Mouse (Mus musculus) midbrain, embryonic 11.5 days (tissue): Measurements from ENCODE around the gene Hpca. TPM values are rescaled to one million over a fixed set of nuclear protein-coding genes. Genes with fewer than 3 reads are reported as not detected.

Experiments used
- ATAC-seq: fragments of 200-750 bp; cut with Nextera tagmentation; 2 replicates; pipeline ENCODE4 v1.8.0; 2017; ENCODE audit warnings: moderate TSS enrichment, moderate library complexity; ENCODE audit not compliant: low FRiP score
- DNase-seq: peaks from one replicate; pipeline ENCODE4 v3.0.0; 2015; ENCODE audit warnings: low spot score; ENCODE audit errors: missing footprints
- H3K27ac ChIP-seq: fragments of 300-500 bp; sonication (generic); 2 replicates; pipeline ENCODE4 v1.5.1; 2014; ENCODE audit warnings: low read depth, low read length
- H3K27me3 ChIP-seq: fragments of 300-500 bp; sonication (generic); 2 replicates; pipeline ENCODE4 v1.6.1; 2014; ENCODE audit warnings: mild to moderate bottlenecking, low read length, moderate library complexity, mixed read lengths; ENCODE audit not compliant: control insufficient read depth, insufficient read depth
- H3K36me3 ChIP-seq: fragments of 300-500 bp; sonication (generic); 2 replicates; pipeline ENCODE4 v1.6.1; 2014; ENCODE audit warnings: mild to moderate bottlenecking, low read length, moderate library complexity, mixed read lengths; ENCODE audit not compliant: control insufficient read depth, insufficient read depth
- H3K4me1 ChIP-seq: fragments of 300-500 bp; sonication (generic); 2 replicates; pipeline ENCODE4 v1.6.1; 2014; ENCODE audit warnings: low read length; ENCODE audit not compliant: control insufficient read depth, insufficient read depth
- H3K4me2 ChIP-seq: fragments of 300-500 bp; sonication (generic); 2 replicates; pipeline ENCODE4 v1.6.1; 2014; ENCODE audit warnings: mild to moderate bottlenecking, moderate library complexity
- H3K4me3 ChIP-seq: fragments of 300-500 bp; sonication (generic); 2 replicates; pipeline ENCODE4 v1.5.1; 2014; ENCODE audit warnings: low read depth, low read length
- H3K9ac ChIP-seq: fragments of 300-500 bp; sonication (generic); 2 replicates; pipeline ENCODE4 v1.6.1; 2014; ENCODE audit warnings: low read length
- H3K9me3 ChIP-seq: fragments of 300-500 bp; sonication (generic); 2 replicates; pipeline ENCODE4 v1.6.1; 2016; ENCODE audit warnings: low read length; ENCODE audit not compliant: control insufficient read depth
- WGBS: fragments of 180-500 bp; shearing (Covaris S2); extraction: QIAGEN DNeasy Blood & Tissue Kit; methylation state at CpG from one replicate; pipeline ENCODE4 v1.1.7; 2014; 5-methylcytosine and 5-hydroxymethylcytosine counted together
- polyA plus RNA-seq: library from polyadenylated mRNA; unstranded; fragments of >200 nt; fragmentation: Nextera tagmentation; extraction: Ambion mirVana; gene quantifications from 2 replicates; pipeline ENCODE4 v1.2.1, GENCODE M21; 2014

Gene Hpca
- polyA plus RNA-seq, 1 experiment from 2014 or later = 2.0 TPM

GRCm38 (mm10) chr4:129137392-129138321, 15.8 kb upstream of the Hpca start:
- DNase-seq (peak; percentile 85), ATAC-seq (no peak)
- no peaks in the 10 kb centered on the region for H3K9me3 ChIP-seq
- no peak overlapping the region for H3K27ac ChIP-seq
- peak overlapping the region; percentile 94 for H3K4me2 ChIP-seq
- no peaks in the 10 kb centered on the region for H3K36me3 ChIP-seq
- WGBS = 45% methylated on average over 14 of the region's 14 CpGs
- H3K4me1 ChIP-seq = 0 out of 2 replicates have a peak, but pooled peaks cover 2% of the 10 kb centered on the region
- peak overlapping the region; percentile 80; the same call in 1 of the 2 replicates for H3K9ac ChIP-seq
- H3K4me3 ChIP-seq = peak overlapping the region; percentile 60
- peaks cover 34% of the 10 kb centered on the region for H3K27me3 ChIP-seq

- H3K4me2 ChIP-seq = peak within 1 kb of the TSS; percentile 94
- H3K27me3 ChIP-seq = peaks cover 34% of the 10 kb centered on the region
- H3K4me1 ChIP-seq = 0 out of 2 replicates have a peak, but pooled peaks cover 2% of the 10 kb centered on the region
- 0% methylated on average over 33 of the region's 80 CpGs for WGBS
- H3K9ac ChIP-seq = peak within 1 kb of the TSS; percentile 80
- ATAC-seq = peak; percentile 68
- H3K36me3 ChIP-seq = no peaks in the 10 kb centered on the region
- peak; percentile 93 for DNase-seq
- H3K9me3 ChIP-seq = no peaks in the 10 kb centered on the region
- no peak within 1 kb of the TSS for H3K27ac ChIP-seq
- H3K4me3 ChIP-seq = peak within 1 kb of the TSS; percentile 60
Measured at GRCm38 (mm10) chr4:129136579-129137391, 14.9 kb upstream of the Hpca start, which contains the start of gene Fndc5. Gene Fndc5, plus strand, starts transcription at chr4:129136999.

GRCm38 (mm10) chr4:129136189-129136578, 14.3 kb upstream of the Hpca start:
- Histone ChIP-seq H3K4me2 (peak overlapping the region; percentile 94), H3K9ac (peak overlapping the region; percentile 80), H3K27ac (no peak overlapping the region), H3K4me1 (0 out of 2 replicates have a peak, but pooled peaks cover 2% of the 10 kb centered on the region), H3K9me3 (no peaks in the 10 kb centered on the region), H3K27me3 (peaks cover 34% of the 10 kb centered on the region), H3K4me3 (peak overlapping the region; percentile 60), H3K36me3 (no peaks in the 10 kb centered on the region)
- 30% methylated on average over 9 of the region's 9 CpGs for WGBS
- no peak for DNase-seq
- ATAC-seq = no peak; the same call in 1 of the 2 replicates

- Histone ChIP-seq H3K27ac (no peak overlapping the region), H3K36me3 (no peaks in the 10 kb centered on the region), H3K4me1 (0 out of 2 replicates have a peak, but pooled peaks cover 2% of the 10 kb centered on the region), H3K9ac (no peak overlapping the region), H3K4me2 (no peak overlapping the region), H3K27me3 (peaks cover 38% of the 10 kb centered on the region), H3K4me3 (no peak overlapping the region), H3K9me3 (no peaks in the 10 kb centered on the region)
- DNase-seq = peak; percentile 78
- WGBS = 69% methylated on average over 2 of the region's 2 CpGs
- ATAC-seq = no peak
Measured at GRCm38 (mm10) chr4:129135637-129136036, 13.8 kb upstream of the Hpca start.

GRCm38 (mm10) chr4:129134799-129135585, 13.2 kb upstream of the Hpca start:
- H3K27ac ChIP-seq = no peak overlapping the region
- ATAC-seq = peak; percentile 58
- no peaks in the 10 kb centered on the region for H3K9me3 ChIP-seq
- H3K4me1 ChIP-seq = peaks cover 5% of the 10 kb centered on the region; the same call in 1 of the 2 replicates
- H3K27me3 ChIP-seq = peaks cover 38% of the 10 kb centered on the region
- peak overlapping the region; percentile 23; the same call in 1 of the 2 replicates for H3K4me2 ChIP-seq
- no peaks in the 10 kb centered on the region for H3K36me3 ChIP-seq
- H3K9ac ChIP-seq = peak overlapping the region; percentile 34
- H3K4me3 ChIP-seq = no peak overlapping the region
- WGBS = 9% methylated on average over 15 of the region's 15 CpGs
- peak; percentile 100 for DNase-seq

GRCm38 (mm10) chr4:129130755-129131303, 9.0 kb upstream of the Hpca start:
- Histone ChIP-seq H3K4me3 (no peak overlapping the region), H3K4me1 (peaks cover 5% of the 10 kb centered on the region), H3K9ac (no peak overlapping the region), H3K36me3 (no peaks in the 10 kb centered on the region), H3K27me3 (peaks cover 11% of the 10 kb centered on the region), H3K27ac (no peak overlapping the region), H3K9me3 (no peaks in the 10 kb centered on the region), H3K4me2 (peak overlapping the region; percentile 13; the same call in 1 of the 2 replicates)
- ATAC-seq (no peak), DNase-seq (no peak)
- 7% methylated on average over 17 of the region's 17 CpGs for WGBS

GRCm38 (mm10) chr4:129130149-129130548, 8.3 kb upstream of the Hpca start:
- Histone ChIP-seq H3K4me1 (peaks cover 7% of the 10 kb centered on the region), H3K27ac (no peak overlapping the region), H3K9ac (no peak overlapping the region), H3K4me3 (no peak overlapping the region), H3K27me3 (peaks cover 5% of the 10 kb centered on the region), H3K4me2 (no peak overlapping the region), H3K9me3 (no peaks in the 10 kb centered on the region), H3K36me3 (no peaks in the 10 kb centered on the region)
- peak; percentile 96 for DNase-seq
- peak; percentile 67 for ATAC-seq
- WGBS = 2% methylated on average over 8 of the region's 8 CpGs

GRCm38 (mm10) chr4:129129387-129129786, 7.6 kb upstream of the Hpca start:
- H3K4me3 ChIP-seq = no peak overlapping the region
- no peak overlapping the region for H3K9ac ChIP-seq
- H3K9me3 ChIP-seq = no peaks in the 10 kb centered on the region
- DNase-seq (no peak), ATAC-seq (no peak)
- H3K4me2 ChIP-seq = no peak overlapping the region
- 60% methylated on average over 9 of the region's 9 CpGs for WGBS
- H3K27ac ChIP-seq = no peak overlapping the region
- no peaks in the 10 kb centered on the region for H3K36me3 ChIP-seq
- H3K27me3 ChIP-seq = peaks cover 5% of the 10 kb centered on the region
- H3K4me1 ChIP-seq = peaks cover 9% of the 10 kb centered on the region
